Mouse (Mus musculus): ENCODE measurements around the gene Sfta2.

The Sfta2 gene

GRCm38 (mm10) chr17:35673416-35674035, 72.2 kb downstream of the Sfta2 start, which contains the start of gene Gtf2h4:
Gene Gtf2h4, minus strand, starts transcription at chr17:35673739.
- DNase-seq (ENCODE audit: low read depth, low spot score) = peak; percentile 95

GRCm38 (mm10) chr17:35680591-35680990, 79.2 kb downstream of the Sfta2 start:
- no peak for DNase-seq (ENCODE audit: low read depth, low spot score)

- no peak for DNase-seq (ENCODE audit: low read depth, low spot score)
Observed at GRCm38 (mm10) chr17:35681986-35682385, 80.6 kb downstream of the Sfta2 start.

- no peak for DNase-seq (ENCODE audit: low read depth, low spot score)
Observed at GRCm38 (mm10) chr17:35685061-35685460, 83.7 kb downstream of the Sfta2 start.

- no peak for DNase-seq (ENCODE audit: low read depth, low spot score)
Observed at GRCm38 (mm10) chr17:35688347-35689175, 87.2 kb downstream of the Sfta2 start.

- no peak for DNase-seq (ENCODE audit: low read depth, low spot score)
Observed at GRCm38 (mm10) chr17:35689936-35690645, 88.7 kb downstream of the Sfta2 start.

- DNase-seq (ENCODE audit: low read depth, low spot score) = no peak
Observed at GRCm38 (mm10) chr17:35691811-35692210, 90.5 kb downstream of the Sfta2 start.

- DNase-seq (ENCODE audit: low read depth, low spot score) = no peak
Observed at GRCm38 (mm10) chr17:35692368-35692767, 91.0 kb downstream of the Sfta2 start.

- no peak for DNase-seq (ENCODE audit: low read depth, low spot score)
Observed at GRCm38 (mm10) chr17:35693906-35694305, 92.6 kb downstream of the Sfta2 start.

- DNase-seq (ENCODE audit: low read depth, low spot score) = peak; percentile 59
Observed at GRCm38 (mm10) chr17:35695289-35695688, 93.9 kb downstream of the Sfta2 start.

- no peak for DNase-seq (ENCODE audit: low read depth, low spot score)
Observed at GRCm38 (mm10) chr17:35696691-35697090, 95.3 kb downstream of the Sfta2 start.

GRCm38 (mm10) chr17:35697429-35697758, 96.0 kb downstream of the Sfta2 start:
- no peak for DNase-seq (ENCODE audit: low read depth, low spot score)

GRCm38 (mm10) chr17:35697759-35698500, 96.6 kb downstream of the Sfta2 start:
- peak; percentile 46 for DNase-seq (ENCODE audit: low read depth, low spot score)

- no peak for DNase-seq (ENCODE audit: low read depth, low spot score)
Observed at GRCm38 (mm10) chr17:35698501-35698883, 97.1 kb downstream of the Sfta2 start.

- DNase-seq (ENCODE audit: low read depth, low spot score) = no peak
Observed at GRCm38 (mm10) chr17:35699919-35700318, 98.6 kb downstream of the Sfta2 start.

All from retina, postnatal 7 days (tissue).